Mouse (Mus musculus) kidney, embryonic 14.5 days (tissue): ENCODE data around the gene Mfap1b. TPM values are rescaled to one million over a fixed set of nuclear protein-coding genes. Genes with fewer than 3 reads are reported as not detected.

Experiments used
- ATAC-seq: fragments of 200-750 bp; cut with Nextera tagmentation; 2 replicates; pipeline ENCODE4 v1.8.0; 2017; ENCODE audit warnings: moderate number of reproducible peaks, mild to moderate bottlenecking, moderate TSS enrichment, moderate library complexity; ENCODE audit not compliant: low FRiP score, low TSS enrichment
- H3K27ac ChIP-seq: fragments of 300-500 bp; sonication (generic); 2 replicates; pipeline ENCODE4 v1.5.1; 2014; ENCODE audit warnings: low read depth, mild to moderate bottlenecking, low read length, moderate library complexity, mixed read lengths
- H3K27me3 ChIP-seq: fragments of 300-500 bp; sonication (generic); 2 replicates; pipeline ENCODE4 v1.6.1; 2014; ENCODE audit warnings: mild to moderate bottlenecking, low read length; ENCODE audit not compliant: control insufficient read depth, insufficient read depth
- H3K36me3 ChIP-seq: fragments of 300-500 bp; sonication (generic); 2 replicates; pipeline ENCODE4 v1.6.1; 2014; ENCODE audit warnings: low read length, mixed read lengths; ENCODE audit not compliant: control insufficient read depth, insufficient read depth
- H3K4me1 ChIP-seq: fragments of 300-500 bp; sonication (generic); 2 replicates; pipeline ENCODE4 v1.6.1; 2014; ENCODE audit warnings: low read length, mixed read lengths; ENCODE audit not compliant: control insufficient read depth, insufficient read depth
- H3K4me2 ChIP-seq: fragments of 300-500 bp; sonication (generic); replicated peaks from 2 replicates; pipeline ENCODE4 v1.6.1; 2014; ENCODE audit warnings: low read depth, mild to moderate bottlenecking, low read length
- H3K4me3 ChIP-seq: fragments of 300-500 bp; sonication (generic); 2 replicates; pipeline ENCODE4 v1.5.1; 2014; ENCODE audit warnings: mild to moderate bottlenecking, low read length
- H3K9ac ChIP-seq: fragments of 300-500 bp; sonication (generic); 2 replicates; pipeline ENCODE4 v1.6.1; 2014; ENCODE audit warnings: low read depth, mild to moderate bottlenecking, low read length, moderate library complexity
- H3K9me3 ChIP-seq: fragments of 300-500 bp; sonication (generic); 2 replicates; pipeline ENCODE4 v1.6.1; 2016; ENCODE audit warnings: low read length; ENCODE audit not compliant: control insufficient read depth
- WGBS: fragments of 180-500 bp; shearing (Covaris S2); extraction: QIAGEN DNeasy Blood & Tissue Kit; methylation state at CpG from one replicate; pipeline ENCODE4 v1.1.7; 2014; 5-methylcytosine and 5-hydroxymethylcytosine counted together
- polyA plus RNA-seq: library from polyadenylated mRNA; unstranded; fragments of >200 nt; fragmentation: Nextera tagmentation; extraction: Ambion mirVana; gene quantifications from 2 replicates; pipeline ENCODE4 v1.2.1, GENCODE M21; 2014

Gene Mfap1b
- polyA plus RNA-seq, 1 experiment from 2014 or later, result 53.2 TPM

DNA sequence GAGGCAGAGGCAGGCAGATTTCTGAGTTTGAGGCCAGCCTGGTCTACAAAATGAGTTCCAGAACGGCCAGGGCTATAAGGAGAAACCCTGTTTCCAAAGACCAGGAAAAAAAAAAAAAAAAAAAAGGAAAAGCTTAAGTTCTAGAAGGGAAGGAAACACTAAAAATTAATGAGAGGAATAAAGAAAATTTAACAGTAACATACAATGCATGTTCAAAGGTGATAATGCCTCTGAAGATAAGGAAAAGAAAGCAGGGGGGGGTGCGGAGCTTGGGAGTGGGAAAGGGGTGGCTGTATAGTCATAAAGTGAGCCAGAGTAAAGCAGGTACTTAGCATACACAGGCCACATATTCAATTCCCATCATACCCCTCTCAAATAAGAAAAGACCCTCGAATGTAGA is 28.8 kb downstream of the Mfap1b start:
- H3K9ac ChIP-seq, result no peak overlapping the region
- H3K27ac ChIP-seq, result no peak overlapping the region
- peaks cover 8% of the 10 kb centered on the region for H3K4me1 ChIP-seq
- no peak for ATAC-seq
- H3K9me3 ChIP-seq, result no peaks in the 10 kb centered on the region
- WGBS, result 83% methylated on average over 3 of the region's 3 CpGs
- no peak overlapping the region for H3K4me3 ChIP-seq
- no peaks in the 10 kb centered on the region for H3K27me3 ChIP-seq
- no peak overlapping the region for H3K4me2 ChIP-seq
- no peaks in the 10 kb centered on the region for H3K36me3 ChIP-seq

DNA sequence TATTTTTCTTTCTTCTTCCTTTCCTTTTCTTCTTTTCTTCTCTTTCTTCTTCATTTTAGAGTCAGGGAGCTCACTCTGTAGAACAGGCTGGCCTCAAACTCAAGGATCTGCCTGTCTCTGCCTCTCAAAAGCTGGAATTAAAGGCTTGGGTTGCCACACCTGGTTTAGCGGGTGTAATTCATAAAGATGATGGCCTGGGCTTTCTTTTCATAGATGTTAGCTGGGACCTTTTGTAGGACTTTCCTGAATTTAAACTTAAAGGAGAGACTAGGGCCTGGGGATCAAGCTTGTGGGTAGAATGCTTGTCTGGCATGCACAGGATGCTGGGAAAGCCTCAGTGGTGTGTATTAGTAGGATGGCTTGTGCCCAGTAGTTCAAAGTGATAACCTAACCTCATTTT is 29.7 kb downstream of the Mfap1b start, which contains the start of gene Ell3:
Ell3 (minus strand) TSS at position 101 of the 400 bp plus-strand sequence.
- WGBS, result 93% methylated on average over 1 of the region's 1 CpGs
- Histone ChIP-seq H3K27me3 (no peaks in the 10 kb centered on the region), H3K4me3 (peak within 1 kb of the TSS; percentile 41), H3K9ac (peak within 1 kb of the TSS; percentile 42; the same call in 1 of the 2 replicates), H3K4me1 (peaks cover 8% of the 10 kb centered on the region), H3K36me3 (peaks cover 8% of the 10 kb centered on the region), H3K9me3 (no peaks in the 10 kb centered on the region), H3K4me2 (peak within 1 kb of the TSS; percentile 69), H3K27ac (no peak within 1 kb of the TSS)
- ATAC-seq, result no peak

DNA sequence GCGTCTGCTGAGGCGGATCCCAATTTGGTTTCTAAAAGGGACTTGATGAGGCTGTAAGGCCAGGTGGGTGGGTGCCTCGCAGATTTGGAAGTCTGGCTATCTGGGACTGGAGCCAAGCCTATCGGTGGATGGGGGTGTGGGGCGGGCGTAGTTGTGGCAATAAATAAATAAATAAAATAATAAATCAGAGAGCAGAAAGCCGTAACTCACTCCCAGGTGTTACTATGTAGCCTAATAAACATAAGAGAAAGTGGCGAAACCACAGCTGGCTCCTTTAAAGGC is 30.9 kb downstream of the Mfap1b start:
- 2% methylated on average over 8 of the region's 8 CpGs for WGBS
- no peak for ATAC-seq

DNA sequence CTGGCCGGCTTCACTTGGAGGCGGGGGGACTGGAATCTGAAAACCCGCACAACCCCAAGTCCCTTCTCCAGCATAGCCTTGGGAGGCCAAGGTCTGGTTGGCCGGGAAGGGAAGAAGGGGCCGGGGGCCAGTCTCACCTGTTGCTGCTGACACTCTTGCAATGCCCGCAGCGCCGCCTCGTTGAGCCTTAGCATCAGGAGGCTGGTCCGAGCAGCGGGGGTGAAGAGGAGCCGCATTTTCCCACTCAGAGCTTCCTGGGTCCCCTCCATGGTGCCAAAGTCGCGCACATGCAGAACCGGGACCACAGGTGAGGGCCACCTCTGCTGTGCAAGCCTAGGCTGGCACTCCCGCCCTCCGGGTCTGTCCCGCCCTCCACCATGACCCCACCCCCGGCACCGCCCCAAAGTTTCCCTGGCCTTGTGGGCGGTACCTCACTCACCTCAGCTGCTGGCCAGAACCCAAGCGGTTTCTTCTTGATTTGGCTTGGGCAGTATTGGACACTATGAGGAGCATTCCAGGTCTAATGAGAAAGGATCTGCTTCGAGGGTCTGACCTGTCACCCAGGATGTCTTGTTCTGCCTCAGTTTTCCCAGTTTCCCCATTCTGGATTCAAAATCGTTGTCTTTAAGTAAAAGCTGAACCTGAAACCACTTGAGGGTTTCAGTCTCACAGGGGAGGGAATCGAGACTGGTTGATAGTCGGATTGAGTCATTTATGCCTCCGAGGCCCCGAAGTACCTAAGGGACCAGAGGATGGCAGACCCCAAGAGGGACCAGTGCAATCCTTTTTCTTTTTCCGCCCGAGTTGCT is 31.4 kb downstream of the Mfap1b start:
- Histone ChIP-seq H3K4me3 (peak overlapping the region; percentile 41), H3K36me3 (peaks cover 25% of the 10 kb centered on the region), H3K9ac (peak overlapping the region; percentile 42), H3K9me3 (no peaks in the 10 kb centered on the region), H3K4me1 (peaks cover 8% of the 10 kb centered on the region), H3K27ac (no peak overlapping the region), H3K27me3 (no peaks in the 10 kb centered on the region), H3K4me2 (peak overlapping the region; percentile 69)
- WGBS, result 2% methylated on average over 30 of the region's 30 CpGs
- ATAC-seq, result peak; percentile 93

More for the DNA sequence above, 30.9 kb downstream of the Mfap1b start:
- Histone ChIP-seq H3K4me1 (peaks cover 8% of the 10 kb centered on the region), H3K4me3 (peak overlapping the region; percentile 41), H3K9me3 (no peaks in the 10 kb centered on the region), H3K36me3 (peaks cover 20% of the 10 kb centered on the region), H3K4me2 (peak overlapping the region; percentile 69), H3K27ac (no peak overlapping the region), H3K9ac (peak overlapping the region; percentile 42; the same call in 1 of the 2 replicates), H3K27me3 (no peaks in the 10 kb centered on the region)

DNA sequence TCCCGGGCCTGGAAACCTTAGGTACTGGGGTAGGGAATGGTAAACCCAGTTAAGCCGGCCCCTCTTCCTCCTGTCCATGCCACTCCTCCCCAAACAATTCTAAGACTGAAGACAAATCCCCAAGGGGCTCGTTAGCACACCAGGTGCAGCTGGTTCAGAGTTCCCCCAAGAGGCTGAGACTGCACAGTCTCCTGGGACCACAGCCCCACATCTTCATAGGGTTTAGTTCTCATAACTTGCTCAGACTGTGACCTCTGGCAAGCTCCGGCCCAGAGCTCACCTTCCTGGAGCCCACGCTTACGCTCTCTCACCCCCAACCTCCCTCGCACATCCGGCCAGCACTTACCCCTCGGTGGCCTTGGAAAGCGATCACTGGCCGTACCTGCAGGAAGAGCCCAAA is 32.1 kb downstream of the Mfap1b start:
- Histone ChIP-seq H3K9me3 (no peaks in the 10 kb centered on the region), H3K4me2 (peak overlapping the region; percentile 69), H3K27ac (no peak overlapping the region), H3K4me3 (peak overlapping the region; percentile 41), H3K9ac (peak overlapping the region; percentile 40; the same call in 1 of the 2 replicates), H3K4me1 (peaks cover 8% of the 10 kb centered on the region), H3K27me3 (no peaks in the 10 kb centered on the region), H3K36me3 (peaks cover 32% of the 10 kb centered on the region)
- 3% methylated on average over 11 of the region's 11 CpGs for WGBS
- ATAC-seq, result peak; percentile 10

DNA sequence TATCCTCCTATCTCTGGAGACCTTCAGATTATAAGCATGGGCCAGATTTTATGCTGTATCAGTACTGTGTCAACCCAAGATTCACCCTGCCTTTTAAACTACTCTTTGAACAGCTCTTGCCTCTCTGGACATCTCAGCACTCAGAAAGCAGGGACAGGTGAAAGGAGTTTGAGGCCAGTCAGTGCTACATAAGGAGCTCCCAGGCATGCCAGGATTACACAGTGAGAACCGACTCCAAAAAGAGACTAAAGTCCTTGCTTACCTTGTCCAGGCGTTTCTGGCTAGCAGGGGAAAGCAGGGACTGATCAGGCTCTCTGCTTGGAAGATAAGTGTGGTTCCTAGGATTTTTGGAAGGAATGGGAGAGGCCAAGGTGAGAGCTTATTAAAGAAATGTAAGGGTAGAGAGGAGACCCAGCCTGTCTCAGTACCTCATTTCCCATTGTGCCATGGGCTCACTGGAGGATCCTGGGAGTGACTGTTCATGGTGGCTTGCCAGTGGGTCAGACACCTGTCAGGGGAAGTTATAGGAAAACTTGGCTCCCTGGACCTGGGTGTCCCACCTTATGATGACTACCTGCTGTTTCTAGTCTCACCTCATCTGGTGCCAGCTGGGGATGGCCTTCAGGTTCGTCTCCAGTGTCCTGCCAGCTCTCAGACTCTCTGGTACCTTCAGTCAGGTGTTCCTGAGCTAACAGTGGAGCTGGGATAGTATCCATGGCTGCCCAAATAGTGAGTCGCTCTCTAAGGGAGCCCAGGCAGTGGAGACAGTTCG is 32.8 kb downstream of the Mfap1b start:
- WGBS, result 61% methylated on average over 5 of the region's 5 CpGs
- no peak overlapping the region for H3K4me3 ChIP-seq
- no peak overlapping the region for H3K4me2 ChIP-seq
- H3K36me3 ChIP-seq, result peaks cover 37% of the 10 kb centered on the region
- no peaks in the 10 kb centered on the region for H3K9me3 ChIP-seq
- H3K27me3 ChIP-seq, result no peaks in the 10 kb centered on the region
- peaks cover 8% of the 10 kb centered on the region for H3K4me1 ChIP-seq
- no peak for ATAC-seq
- no peak overlapping the region for H3K9ac ChIP-seq
- no peak overlapping the region for H3K27ac ChIP-seq

DNA sequence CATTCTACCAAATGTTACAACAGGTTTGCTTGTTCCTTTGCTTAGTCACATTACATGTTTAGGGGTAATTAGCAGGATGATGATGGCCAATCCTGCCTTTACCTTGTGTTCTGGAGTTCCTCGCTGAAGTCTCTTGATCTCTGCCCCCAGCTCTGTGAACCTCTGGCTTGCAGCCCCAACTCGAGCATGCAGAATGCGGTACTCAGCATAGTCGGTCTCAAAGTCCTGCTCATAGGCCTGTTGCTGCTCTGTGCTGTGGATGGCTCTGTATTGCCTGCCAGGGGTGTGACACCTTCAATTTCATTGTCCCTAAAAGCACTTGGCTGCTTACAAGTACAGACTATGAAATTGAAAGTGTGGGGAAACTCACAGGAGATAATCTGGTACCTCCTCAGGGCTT is 34.1 kb downstream of the Mfap1b start:
- no peak overlapping the region for H3K27ac ChIP-seq
- 62% methylated on average over 4 of the region's 4 CpGs for WGBS
- no peaks in the 10 kb centered on the region for H3K27me3 ChIP-seq
- no peak for ATAC-seq
- H3K36me3 ChIP-seq, result peaks cover 50% of the 10 kb centered on the region
- peaks cover 8% of the 10 kb centered on the region for H3K4me1 ChIP-seq
- no peak overlapping the region for H3K4me2 ChIP-seq
- H3K9me3 ChIP-seq, result no peaks in the 10 kb centered on the region
- H3K9ac ChIP-seq, result no peak overlapping the region
- H3K4me3 ChIP-seq, result no peak overlapping the region

DNA sequence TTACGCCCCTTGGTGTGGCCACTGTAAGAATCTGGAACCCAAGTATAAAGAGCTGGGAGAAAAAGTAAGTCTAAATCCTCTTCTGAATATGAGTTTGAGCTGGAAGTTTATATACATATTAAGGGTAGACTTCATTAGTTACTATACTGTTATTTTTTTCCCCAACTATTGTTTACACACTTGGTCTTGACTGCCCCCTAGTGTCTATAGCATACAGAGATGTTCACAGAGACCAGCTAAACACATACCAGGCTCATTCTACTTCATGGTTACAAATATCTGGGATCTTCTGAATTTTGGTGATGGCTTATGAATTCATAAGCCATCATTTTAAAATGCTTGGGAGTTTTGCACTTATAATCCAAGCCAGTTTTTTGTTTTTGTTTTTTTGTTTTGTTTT is 39.0 kb downstream of the Mfap1b start:
- WGBS, result 93% methylated on average over 1 of the region's 1 CpGs
- Histone ChIP-seq H3K4me2 (no peak overlapping the region), H3K9me3 (no peaks in the 10 kb centered on the region), H3K4me3 (no peak overlapping the region), H3K27me3 (no peaks in the 10 kb centered on the region), H3K36me3 (peaks cover 97% of the 10 kb centered on the region), H3K9ac (no peak overlapping the region), H3K27ac (no peak overlapping the region), H3K4me1 (no peaks in the 10 kb centered on the region)
- ATAC-seq, result no peak

DNA sequence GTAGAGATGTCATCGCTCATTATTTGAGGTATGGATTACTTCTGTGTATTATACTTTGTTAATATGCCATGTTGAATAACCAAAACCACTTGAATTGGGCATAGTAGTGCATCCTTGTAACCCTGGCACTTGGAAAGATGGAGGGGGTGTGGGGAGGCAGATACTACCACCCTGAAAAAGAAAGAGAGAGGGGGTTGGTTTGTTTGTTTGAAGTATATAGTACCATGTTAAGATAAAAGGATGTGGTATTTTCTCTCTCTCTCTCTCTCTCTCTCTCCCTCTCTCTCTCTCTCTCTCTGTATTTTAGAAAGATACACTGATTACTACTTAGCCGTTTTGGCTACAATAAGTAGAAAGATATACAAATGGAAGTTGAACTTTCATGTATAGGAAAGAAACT is 48.0 kb downstream of the Mfap1b start:
- Histone ChIP-seq H3K4me1 (no peaks in the 10 kb centered on the region), H3K9me3 (no peaks in the 10 kb centered on the region), H3K36me3 (peaks cover 93% of the 10 kb centered on the region), H3K4me3 (no peak overlapping the region), H3K27ac (no peak overlapping the region), H3K4me2 (no peak overlapping the region), H3K9ac (no peak overlapping the region), H3K27me3 (no peaks in the 10 kb centered on the region)
- 95% methylated on average over 2 of the region's 2 CpGs for WGBS
- no peak for ATAC-seq
